Mouse (Mus musculus) spleen, adult 12 weeks (tissue): ENCODE data around the gene Neurl2.
A peak's percentile ranks its signal among the peaks of the same experiment; 100 is the strongest.
"Not testable (repeated sequence)": the region's sequence is repeated elsewhere in the genome, so short reads cannot be mapped to it uniquely, and the experiment has no call there.

ENCODE experiments used
- DNase-seq: peaks from one replicate; pipeline ENCODE4 v3.0.0; 2022; ENCODE audit warnings: low spot score

Gene Neurl2

GRCm38 (mm10) chr2:164833314-164833959, at the start of gene Neurl2:
Gene Neurl2 (minus strand): TSS chr2:164833456.
- peak; percentile 76 for DNase-seq

- no peak for DNase-seq
Observed at GRCm38 (mm10) chr2:164882619-164883018, 49.4 kb upstream of the Neurl2 start.

- peak; percentile 94 for DNase-seq
Observed at GRCm38 (mm10) chr2:164879568-164880277, 46.5 kb upstream of the Neurl2 start.

GRCm38 (mm10) chr2:164879228-164879567, 45.9 kb upstream of the Neurl2 start, which contains the start of gene Pcif1:
Gene Pcif1 (plus strand): TSS chr2:164879304.
- peak; percentile 91 for DNase-seq

GRCm38 (mm10) chr2:164878509-164879227, 45.4 kb upstream of the Neurl2 start:
- DNase-seq, result peak; percentile 59

- not testable (repeated sequence) for DNase-seq
Observed at GRCm38 (mm10) chr2:164877376-164878215, 44.3 kb upstream of the Neurl2 start.

GRCm38 (mm10) chr2:164875648-164876047, 42.4 kb upstream of the Neurl2 start:
- not testable (repeated sequence) for DNase-seq

- no peak for DNase-seq
Observed at GRCm38 (mm10) chr2:164874239-164874769, 41.0 kb upstream of the Neurl2 start.

- DNase-seq, result no peak
Observed at GRCm38 (mm10) chr2:164873621-164874020, 40.4 kb upstream of the Neurl2 start.

- no peak for DNase-seq
Observed at GRCm38 (mm10) chr2:164871602-164872303, 38.5 kb upstream of the Neurl2 start.

GRCm38 (mm10) chr2:164868491-164868890, 35.2 kb upstream of the Neurl2 start:
- DNase-seq, result no peak

- no peak for DNase-seq
Observed at GRCm38 (mm10) chr2:164867566-164867965, 34.3 kb upstream of the Neurl2 start.

- DNase-seq, result no peak
Observed at GRCm38 (mm10) chr2:164866741-164867551, 33.7 kb upstream of the Neurl2 start.

GRCm38 (mm10) chr2:164864593-164864992, 31.3 kb upstream of the Neurl2 start:
- DNase-seq, result no peak

- not testable (repeated sequence) for DNase-seq
Observed at GRCm38 (mm10) chr2:164863411-164863810, 30.2 kb upstream of the Neurl2 start.

- no peak for DNase-seq
Observed at GRCm38 (mm10) chr2:164862179-164862861, 29.1 kb upstream of the Neurl2 start.

- no peak for DNase-seq
Observed at GRCm38 (mm10) chr2:164861094-164861493, 27.8 kb upstream of the Neurl2 start.

- no peak for DNase-seq
Observed at GRCm38 (mm10) chr2:164859640-164860432, 26.6 kb upstream of the Neurl2 start.

GRCm38 (mm10) chr2:164859155-164859554, 25.9 kb upstream of the Neurl2 start:
- DNase-seq, result no peak
